Mouse (Mus musculus) neutrophil, adult 5-6 weeks (primary cell): Measurements from ENCODE around the gene Gm10436. TPM values are rescaled to one million over a fixed set of nuclear protein-coding genes. Genes with fewer than 3 reads are reported as not detected.
"Not testable (repeated sequence)": the region's sequence is repeated elsewhere in the genome, so short reads cannot be mapped to it uniquely, and the experiment has no call there.

Experiments
- ATAC-seq: fragments of 151-379, 151-347 bp; 2 replicates; pipeline ENCODE4 v1.8.0; 2017; ENCODE audit warnings: mild to moderate bottlenecking, moderate TSS enrichment; ENCODE audit not compliant: insufficient number of reproducible peaks, poor library complexity, low FRiP score, severe bottlenecking; ENCODE audit errors: extremely low read depth
- total RNA-seq: library from RNA; stranded (forward); fragments of 200-1000 nt; gene quantifications from 2 replicates; pipeline ENCODE4 v1.2.3, GENCODE M21; 2017

Gm10436 gene
- total RNA-seq: not detected in 2 replicates

DNA sequence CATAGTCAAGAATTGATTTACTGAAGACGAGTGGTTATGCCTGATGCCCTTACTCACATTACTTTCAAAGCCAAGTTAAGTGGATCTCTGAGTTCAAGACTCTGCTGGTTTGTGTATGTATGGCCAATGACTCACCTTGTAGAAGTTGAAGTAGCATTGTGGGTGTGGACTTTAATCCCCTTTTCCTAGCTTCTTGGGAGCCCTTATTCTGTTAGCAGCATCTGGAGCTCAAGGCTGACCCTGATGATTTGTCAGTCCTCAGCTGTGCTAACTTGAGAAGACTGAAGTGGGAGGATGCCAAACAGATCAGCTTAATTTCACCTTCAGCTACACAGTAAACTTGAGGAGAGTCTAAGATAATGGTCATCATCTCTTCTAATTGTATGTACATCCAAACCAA, at the start of gene Gm10436:
TSS of gene Gm10436 (minus strand) at position 101 of the 400 bp plus-strand sequence.
- not testable (repeated sequence) for ATAC-seq

DNA sequence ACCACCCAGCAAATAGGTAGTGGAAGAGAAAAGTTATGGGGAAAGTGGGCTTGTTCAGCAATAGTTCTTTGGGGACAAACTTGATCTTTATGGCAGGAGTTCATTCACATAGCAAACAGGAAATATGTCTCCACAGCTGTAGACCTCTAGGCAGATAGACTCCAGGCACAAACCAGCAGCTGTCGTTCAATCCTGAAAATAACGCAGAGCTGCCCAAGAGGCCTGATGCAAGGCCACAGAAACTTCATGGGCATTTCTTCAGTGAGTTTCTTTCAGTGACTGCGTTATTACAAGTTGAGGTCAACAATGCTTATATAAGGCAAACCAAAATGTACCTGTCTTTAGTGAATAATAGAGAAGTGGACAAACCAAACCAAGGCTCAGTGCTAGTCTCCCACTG, 37.5 kb upstream of the Gm10436 start:
- no peak for ATAC-seq

DNA sequence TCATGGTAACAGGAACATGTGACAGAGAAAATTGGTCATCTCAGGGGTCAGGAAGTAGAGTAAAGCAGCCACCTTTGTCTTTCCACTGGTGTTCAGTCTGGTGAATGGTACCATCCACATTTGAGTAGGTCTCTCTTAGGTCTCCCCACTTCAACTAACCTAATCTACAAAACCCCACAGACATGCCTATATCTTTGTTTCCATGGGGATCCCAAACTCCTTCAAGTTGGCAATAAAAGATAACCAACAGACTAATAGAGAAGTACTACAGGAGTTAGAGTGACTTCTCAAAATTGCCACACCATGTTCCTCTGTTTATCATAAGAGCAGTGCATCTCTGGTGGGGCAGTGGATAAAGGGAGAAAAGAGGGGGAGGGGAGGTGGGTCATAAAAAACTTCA, 36.2 kb upstream of the Gm10436 start:
- not testable (repeated sequence) for ATAC-seq

DNA sequence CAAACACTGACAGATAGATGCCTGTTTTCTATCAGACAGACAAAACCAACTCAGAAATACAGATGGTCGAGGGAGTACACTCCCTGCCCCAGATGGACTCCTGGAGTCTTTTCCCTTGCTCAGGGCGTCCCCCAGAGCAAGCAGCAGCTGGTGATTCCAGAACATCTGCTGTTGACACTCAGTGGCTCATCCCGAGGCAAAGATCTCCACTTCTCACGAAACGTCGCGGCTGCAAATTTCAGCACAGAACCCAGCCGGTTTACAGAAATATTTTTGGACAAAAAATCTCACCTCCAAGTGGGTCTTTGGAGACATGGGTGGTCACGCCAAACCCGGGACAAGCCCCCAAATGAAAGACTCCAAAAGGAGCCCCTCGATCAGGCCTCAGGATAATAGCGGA, 32.7 kb upstream of the Gm10436 start:
- ATAC-seq: no peak

DNA sequence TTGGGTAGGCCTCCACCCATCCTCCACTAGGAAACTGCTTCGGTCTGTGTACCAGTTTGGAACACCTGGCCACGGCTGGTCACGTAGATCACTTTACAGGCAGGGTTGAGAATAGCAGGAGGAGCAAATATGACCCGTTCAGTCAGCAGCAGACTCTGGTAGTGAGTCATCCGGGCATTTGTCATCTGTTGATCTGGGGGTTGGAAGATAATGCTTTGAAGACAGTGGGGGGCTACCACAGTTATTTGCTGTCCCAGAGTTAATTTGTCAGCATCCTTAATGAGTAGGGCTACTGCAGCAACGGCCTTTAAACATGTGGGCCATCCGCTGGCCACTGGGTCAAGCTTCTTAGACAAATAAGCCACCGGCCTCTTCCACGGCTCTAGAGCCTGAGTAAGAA, 29.6 kb upstream of the Gm10436 start:
- not testable (repeated sequence) for ATAC-seq

DNA sequence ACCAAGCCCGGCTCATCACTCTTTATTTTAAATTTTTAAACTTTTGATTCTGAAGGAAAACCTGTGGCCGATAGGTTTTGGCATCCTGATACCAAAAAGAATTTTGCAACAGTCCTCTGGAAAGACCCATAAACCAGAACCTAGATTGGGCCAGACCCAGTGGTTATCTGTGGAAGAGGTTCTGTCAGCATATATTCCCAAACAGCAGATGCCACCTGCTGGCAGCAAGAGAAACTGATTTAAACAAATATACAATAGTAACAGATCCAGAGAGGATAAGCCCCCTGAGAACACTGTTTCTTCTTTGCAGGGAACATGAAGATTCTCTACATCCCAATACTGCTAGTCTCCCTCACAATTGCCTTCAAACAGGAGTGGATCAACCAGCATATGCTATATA, 20.9 kb upstream of the Gm10436 start:
- no peak for ATAC-seq

Other genes with a start within 250 kb of the Gm10436 start
- gene Gm2042, start 228.0 kb downstream of the Gm10436 start, total RNA-seq: not detected in 2 replicates
- gene Gm2075, start 170.3 kb downstream of the Gm10436 start, total RNA-seq: not detected in 2 replicates
- gene Gm6803, start 163.3 kb downstream of the Gm10436 start, total RNA-seq: not detected in 2 replicates
- gene Gm2056, start 155.1 kb downstream of the Gm10436 start, total RNA-seq: not detected in 2 replicates
- gene Gm16368, start 98.4 kb downstream of the Gm10436 start, total RNA-seq: not detected in 2 replicates
- not detected in 2 replicates for gene Gm8332, start 68.0 kb upstream of the Gm10436 start, total RNA-seq
- gene Gm5662, start 92.4 kb upstream of the Gm10436 start, total RNA-seq: not detected in 2 replicates
- gene Gm5039, start 141.9 kb upstream of the Gm10436 start, total RNA-seq: not detected in 2 replicates
- gene Adck1, start 178.4 kb upstream of the Gm10436 start, total RNA-seq: 8.5 and 9.4 TPM in 2 replicates